Mouse (Mus musculus): ENCODE measurements at regions not wholly inside any gene's neighbourhood (a gene's known extent, or its start where the extent isn't known, plus 50 kb on each side); places are given as distances from the start of the nearest gene placed in this dataset.
A peak's percentile ranks its signal among the peaks of the same experiment; 100 is the strongest.

DNA sequence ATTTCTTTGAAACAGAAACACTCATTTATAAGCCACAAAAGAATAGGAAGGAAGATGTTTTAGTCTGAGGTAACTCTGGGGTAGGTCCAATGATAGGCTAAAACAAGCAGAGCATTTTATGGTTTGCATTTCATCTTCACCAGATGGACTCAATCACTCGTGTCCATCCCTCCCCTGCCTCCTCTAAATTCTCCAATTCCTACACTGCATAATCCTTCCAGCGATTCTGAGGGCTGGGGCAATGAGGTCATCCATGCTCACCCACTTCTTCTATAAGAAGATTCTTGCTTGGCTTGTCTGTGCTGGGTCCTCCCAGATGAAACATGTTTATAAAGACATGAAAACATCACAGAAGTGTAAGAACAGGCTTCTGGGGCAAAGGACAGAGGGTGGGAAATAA, 630.3 kb downstream of the Bckdhb start:
- 15% methylated on average over 2 of the region's 2 CpGs for WGBS
- no peaks in the 10 kb centered on the region for H3K9me3 ChIP-seq (ENCODE audit: control insufficient read depth, low read length)
- no peak for DNase-seq (ENCODE audit: low spot score)
- H3K4me1 ChIP-seq (ENCODE audit: control insufficient read depth, insufficient read depth, low read length): no peaks in the 10 kb centered on the region
- H3K4me3 ChIP-seq (ENCODE audit: low read depth, low read length): no peak overlapping the region
- no peaks in the 10 kb centered on the region for H3K36me3 ChIP-seq (ENCODE audit: control insufficient read depth, insufficient read depth, low read length)
- no peak overlapping the region for H3K4me2 ChIP-seq (ENCODE audit: low read depth, low read length)
- no peak overlapping the region for H3K9ac ChIP-seq (ENCODE audit: low read depth, low read length)
- H3K27me3 ChIP-seq (replicated peaks; ENCODE audit: control insufficient read depth, insufficient read depth, low read length): no peaks in the 10 kb centered on the region
- no peak overlapping the region for H3K27ac ChIP-seq (replicated peaks; ENCODE audit: low read depth, low read length)
- no peak for ATAC-seq (ENCODE audit: low read depth)

DNA sequence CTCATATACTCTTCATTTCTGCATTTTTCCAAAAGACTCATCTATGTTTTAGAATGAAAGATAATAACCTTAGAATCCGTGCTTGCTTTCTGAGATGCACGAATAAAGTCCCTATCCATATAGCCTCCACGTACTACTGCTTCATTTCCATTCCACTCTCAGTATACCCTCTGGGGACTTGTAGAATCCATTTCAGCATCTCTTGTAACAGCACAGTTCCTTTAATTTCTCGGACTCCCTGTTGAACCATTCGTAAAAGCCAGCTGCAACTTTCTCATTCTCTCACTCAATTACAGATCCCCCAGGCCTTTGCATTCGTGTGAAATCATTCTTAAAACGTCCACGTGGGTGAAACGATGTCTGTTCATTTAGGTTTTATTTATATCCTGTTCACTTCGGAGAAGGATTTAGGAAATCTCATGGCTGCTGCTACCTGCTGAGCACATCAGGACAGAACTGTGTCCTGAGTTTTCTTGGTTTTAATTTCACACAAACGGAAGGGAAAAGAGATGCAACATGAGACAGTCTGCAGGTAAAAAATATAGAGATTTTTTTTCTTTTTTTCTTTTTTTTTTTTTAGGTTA, 631.4 kb downstream of the Bckdhb start:
- no peaks in the 10 kb centered on the region for H3K9me3 ChIP-seq (ENCODE audit: control insufficient read depth, low read length)
- DNase-seq (ENCODE audit: low spot score) (no peak), ATAC-seq (ENCODE audit: low read depth) (no peak)
- no peaks in the 10 kb centered on the region for H3K4me1 ChIP-seq (ENCODE audit: control insufficient read depth, insufficient read depth, low read length)
- H3K27me3 ChIP-seq (replicated peaks; ENCODE audit: control insufficient read depth, insufficient read depth, low read length): no peaks in the 10 kb centered on the region
- 41% methylated on average over 11 of the region's 11 CpGs for WGBS
- no peak overlapping the region for H3K9ac ChIP-seq (ENCODE audit: low read depth, low read length)
- H3K4me3 ChIP-seq (ENCODE audit: low read depth, low read length): no peak overlapping the region
- H3K27ac ChIP-seq (replicated peaks; ENCODE audit: low read depth, low read length): no peak overlapping the region
- peak overlapping the region; percentile 11; the same call in 1 of the 2 replicates for H3K4me2 ChIP-seq (ENCODE audit: low read depth, low read length)
- no peaks in the 10 kb centered on the region for H3K36me3 ChIP-seq (ENCODE audit: control insufficient read depth, insufficient read depth, low read length)

DNA sequence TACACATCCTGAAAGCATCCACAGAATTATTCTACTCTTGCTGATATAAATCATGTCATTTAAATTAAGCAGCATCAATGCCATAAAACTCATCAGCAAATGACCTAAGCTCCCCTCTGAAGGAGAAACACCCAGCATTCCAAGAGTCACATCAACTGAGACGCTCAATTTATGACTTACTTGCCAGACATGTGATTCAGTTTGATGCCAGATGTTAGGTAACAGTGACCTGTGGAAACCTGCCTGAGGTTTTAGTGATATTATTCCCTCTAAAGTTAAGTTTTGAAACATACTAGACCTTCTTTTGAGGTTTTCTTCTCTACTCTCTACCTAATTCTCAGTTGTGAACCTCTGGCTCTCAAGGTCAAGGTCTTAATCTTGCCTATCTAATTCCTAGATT, 633.4 kb downstream of the Bckdhb start:
- Histone ChIP-seq H3K27me3 (replicated peaks; ENCODE audit: control insufficient read depth, insufficient read depth, low read length) (no peaks in the 10 kb centered on the region), H3K4me2 (ENCODE audit: low read depth, low read length) (no peak overlapping the region), H3K9ac (ENCODE audit: low read depth, low read length) (no peak overlapping the region), H3K4me3 (ENCODE audit: low read depth, low read length) (no peak overlapping the region), H3K9me3 (ENCODE audit: control insufficient read depth, low read length) (no peaks in the 10 kb centered on the region), H3K4me1 (ENCODE audit: control insufficient read depth, insufficient read depth, low read length) (no peaks in the 10 kb centered on the region), H3K36me3 (ENCODE audit: control insufficient read depth, insufficient read depth, low read length) (no peaks in the 10 kb centered on the region), H3K27ac (replicated peaks; ENCODE audit: low read depth, low read length) (no peak overlapping the region)
- WGBS: 63% methylated on average over 1 of the region's 1 CpGs
- no peak for ATAC-seq (ENCODE audit: low read depth)
- DNase-seq (ENCODE audit: low spot score): no peak

- DNase-seq (ENCODE audit: low spot score) (no peak), ATAC-seq (ENCODE audit: low read depth) (no peak)
- Histone ChIP-seq H3K4me2 (ENCODE audit: low read depth, low read length) (no peak overlapping the region), H3K27me3 (replicated peaks; ENCODE audit: control insufficient read depth, insufficient read depth, low read length) (no peaks in the 10 kb centered on the region), H3K36me3 (ENCODE audit: control insufficient read depth, insufficient read depth, low read length) (no peaks in the 10 kb centered on the region), H3K4me3 (ENCODE audit: low read depth, low read length) (no peak overlapping the region), H3K27ac (replicated peaks; ENCODE audit: low read depth, low read length) (no peak overlapping the region), H3K4me1 (ENCODE audit: control insufficient read depth, insufficient read depth, low read length) (no peaks in the 10 kb centered on the region), H3K9me3 (ENCODE audit: control insufficient read depth, low read length) (no peaks in the 10 kb centered on the region), H3K9ac (ENCODE audit: low read depth, low read length) (no peak overlapping the region)
- 51% methylated on average over 3 of the region's 3 CpGs for WGBS
Observed at GRCm38 (mm10) chr9:84569533-84569932, 644.6 kb downstream of the Bckdhb start.

DNA sequence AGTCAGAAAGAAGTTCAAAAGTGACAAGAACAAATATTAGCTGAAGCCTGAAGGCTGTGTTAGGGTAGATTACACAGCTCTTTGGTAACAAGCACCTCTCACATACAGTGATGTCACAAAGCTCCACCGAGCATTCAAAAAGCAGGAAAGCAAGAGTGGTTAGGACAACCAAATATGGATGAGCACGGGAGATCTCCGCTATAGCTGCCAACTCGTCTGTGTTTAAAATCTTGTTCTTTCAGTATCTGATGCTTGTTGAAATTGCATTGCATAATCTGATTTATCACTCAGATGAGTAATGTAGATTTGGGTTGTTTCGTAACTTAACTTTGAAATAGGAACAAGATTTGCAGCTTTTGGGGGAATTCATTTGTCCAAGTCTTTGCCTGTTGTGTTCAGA, 652.8 kb downstream of the Bckdhb start:
- DNase-seq (ENCODE audit: low spot score) (no peak), ATAC-seq (ENCODE audit: low read depth) (no peak)
- H3K4me2 ChIP-seq (ENCODE audit: low read depth, low read length): no peak overlapping the region
- no peaks in the 10 kb centered on the region for H3K9me3 ChIP-seq (ENCODE audit: control insufficient read depth, low read length)
- H3K4me3 ChIP-seq (ENCODE audit: low read depth, low read length): no peak overlapping the region
- H3K9ac ChIP-seq (ENCODE audit: low read depth, low read length): no peak overlapping the region
- no peaks in the 10 kb centered on the region for H3K4me1 ChIP-seq (ENCODE audit: control insufficient read depth, insufficient read depth, low read length)
- H3K36me3 ChIP-seq (ENCODE audit: control insufficient read depth, insufficient read depth, low read length): no peaks in the 10 kb centered on the region
- H3K27me3 ChIP-seq (replicated peaks; ENCODE audit: control insufficient read depth, insufficient read depth, low read length): no peaks in the 10 kb centered on the region
- no peak overlapping the region for H3K27ac ChIP-seq (replicated peaks; ENCODE audit: low read depth, low read length)
- 80% methylated on average over 5 of the region's 5 CpGs for WGBS

- 83% methylated on average over 4 of the region's 4 CpGs for WGBS
Observed at GRCm38 (mm10) chr9:84587791-84588190, 662.8 kb downstream of the Bckdhb start.

GRCm38 (mm10) chr9:84594724-84595123, 669.8 kb downstream of the Bckdhb start:
- no peak overlapping the region for H3K27ac ChIP-seq (replicated peaks; ENCODE audit: low read depth, low read length)

More at GRCm38 (mm10) chr9:84587791-84588190, 662.8 kb downstream of the Bckdhb start:
- H3K27me3 ChIP-seq (replicated peaks; ENCODE audit: control insufficient read depth, insufficient read depth, low read length): no peaks in the 10 kb centered on the region
- H3K36me3 ChIP-seq (ENCODE audit: control insufficient read depth, insufficient read depth, low read length): no peaks in the 10 kb centered on the region
- no peaks in the 10 kb centered on the region for H3K9me3 ChIP-seq (ENCODE audit: control insufficient read depth, low read length)
- DNase-seq (ENCODE audit: low spot score) (no peak), ATAC-seq (ENCODE audit: low read depth) (no peak)
- H3K4me2 ChIP-seq (ENCODE audit: low read depth, low read length): no peak overlapping the region
- H3K4me1 ChIP-seq (ENCODE audit: control insufficient read depth, insufficient read depth, low read length): no peaks in the 10 kb centered on the region
- H3K4me3 ChIP-seq (ENCODE audit: low read depth, low read length): no peak overlapping the region
- H3K27ac ChIP-seq (replicated peaks; ENCODE audit: low read depth, low read length): no peak overlapping the region
- no peak overlapping the region for H3K9ac ChIP-seq (ENCODE audit: low read depth, low read length)

More at GRCm38 (mm10) chr9:84594724-84595123, 669.8 kb downstream of the Bckdhb start:
- Histone ChIP-seq H3K4me3 (ENCODE audit: low read depth, low read length) (no peak overlapping the region), H3K9me3 (ENCODE audit: control insufficient read depth, low read length) (no peaks in the 10 kb centered on the region), H3K4me2 (ENCODE audit: low read depth, low read length) (no peak overlapping the region), H3K4me1 (ENCODE audit: control insufficient read depth, insufficient read depth, low read length) (no peaks in the 10 kb centered on the region), H3K9ac (ENCODE audit: low read depth, low read length) (no peak overlapping the region), H3K36me3 (ENCODE audit: control insufficient read depth, insufficient read depth, low read length) (no peaks in the 10 kb centered on the region), H3K27me3 (replicated peaks; ENCODE audit: control insufficient read depth, insufficient read depth, low read length) (no peaks in the 10 kb centered on the region)
- peak; percentile 1 for DNase-seq (ENCODE audit: low spot score)
- 58% methylated on average over 2 of the region's 2 CpGs for WGBS
- no peak for ATAC-seq (ENCODE audit: low read depth)

Measured in embryonic facial prominence, embryonic 14.5 days (tissue).